Mouse (Mus musculus) liver, adult 10 weeks (tissue): Measurements from ENCODE around the gene Zbtb43. TPM values are rescaled to one million over a fixed set of nuclear protein-coding genes. Genes with fewer than 3 reads are reported as not detected.

ENCODE experiments used
- polyA plus RNA-seq: library from polyadenylated mRNA; stranded (reverse); fragments of 350-450 nt; fragmentation: Illumina TruSeq; extraction: RNeasy Lipid Tissue Mini Kit (QIAGEN cat#74804); gene quantifications from one replicate; pipeline ENCODE4 v1.2.3, GENCODE M21; 2014; ENCODE audit warnings: low read depth, low replicate concordance

Zbtb43 gene
- polyA plus RNA-seq, result 17.9 TPM

DNA sequence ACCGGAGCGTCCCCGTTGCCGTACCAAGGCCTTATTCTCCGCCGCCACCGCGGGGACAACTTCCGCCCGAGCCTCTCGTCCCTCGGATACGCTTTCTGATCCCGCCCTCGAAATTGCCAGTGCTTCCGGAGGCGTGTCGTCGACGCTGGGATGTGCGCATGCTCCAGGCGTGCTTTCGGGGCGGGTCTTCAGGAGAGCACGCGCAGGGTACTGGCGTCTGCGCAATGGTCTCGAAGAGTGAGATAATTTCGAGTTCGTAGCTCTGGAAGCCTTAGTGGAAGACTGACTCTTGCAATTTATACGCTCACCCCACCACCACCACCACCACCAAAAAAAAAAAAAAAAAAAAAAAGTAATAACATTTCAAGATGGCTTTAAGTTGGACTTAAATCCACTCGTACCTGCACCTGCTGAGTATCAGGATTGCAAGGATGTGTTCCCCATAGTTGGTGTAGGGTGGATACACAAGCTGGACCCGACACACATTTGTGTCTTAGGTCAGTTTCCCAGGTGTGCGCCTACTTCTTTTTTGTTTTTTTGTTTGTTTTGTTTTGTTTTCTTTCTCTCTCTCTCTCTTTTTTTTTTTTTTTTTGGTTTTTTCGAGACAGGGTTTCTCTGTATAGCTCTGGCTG is at the start of gene Zbtb43:
TSS of gene Zbtb43 (minus strand) at position 94 of the 632 bp plus-strand sequence.

DNA sequence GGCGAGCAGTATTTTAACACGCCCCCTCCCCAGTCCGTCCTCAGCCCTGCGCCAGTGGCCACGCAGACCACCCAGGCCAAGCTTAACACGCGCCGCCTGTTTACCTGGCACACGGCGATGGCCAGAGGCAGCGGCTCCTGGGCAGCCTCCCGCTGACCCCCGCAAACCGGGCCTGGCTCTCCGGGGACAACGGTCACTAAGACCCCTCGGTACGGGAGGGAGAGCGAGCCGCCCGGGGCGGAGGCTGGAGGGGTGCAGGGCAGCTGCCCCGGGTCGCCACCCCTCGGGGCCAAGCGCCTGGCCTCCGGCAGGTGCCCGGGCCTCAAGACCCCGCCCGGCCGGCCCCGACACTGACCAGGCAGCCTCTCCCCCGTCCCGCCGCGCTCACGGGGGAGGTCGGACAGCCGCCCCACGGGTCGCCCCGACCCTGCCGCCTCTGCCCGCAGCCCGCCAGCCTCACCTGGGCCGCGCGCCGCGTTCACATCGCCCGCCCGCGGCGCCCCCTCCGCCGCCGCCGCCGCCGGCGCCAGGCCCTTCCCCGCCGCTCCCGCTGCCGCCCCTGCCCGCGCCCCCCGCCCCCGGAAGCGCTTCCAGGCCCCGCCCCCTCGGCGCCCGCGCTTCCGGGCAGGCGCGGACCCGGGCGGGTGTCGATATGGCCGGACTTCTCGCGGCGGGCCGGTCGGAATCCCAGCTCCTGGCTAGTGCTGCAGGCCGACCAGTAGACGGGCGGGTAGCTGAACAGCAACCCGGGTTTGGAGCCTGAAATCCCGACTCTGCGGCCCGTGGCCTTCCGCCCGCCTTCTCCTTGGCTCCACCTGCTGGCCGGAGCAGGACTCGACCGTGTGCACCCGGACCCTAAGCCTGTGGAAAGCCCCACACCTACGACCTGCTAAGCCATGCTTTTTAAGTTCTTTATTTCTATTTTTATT is 37.3 kb downstream of the Zbtb43 start, which contains the start of gene Zbtb34:
TSS of gene Zbtb34 (minus strand) at position 554 of the 929 bp plus-strand sequence.

Other genes with a start within 250 kb of the Zbtb43 start
- 3.6 TPM for gene Ralgps1, start 97.1 kb downstream of the Zbtb43 start, polyA plus RNA-seq
- 2.8 TPM for gene Zbtb34, start 37.2 kb downstream of the Zbtb43 start, polyA plus RNA-seq
- gene Lmx1b, start 172.0 kb upstream of the Zbtb43 start, polyA plus RNA-seq, result not detected